ENCODE assay signal across 17 mouse cellular contexts in genomic region chr1:121176541-121176940, GRCm38 (mm10).
"Had no signal": no experiment of that assay in that cellular context is flagged by ENCODE, and none has a peak within 500 bp of the region (broad histone marks: within the 10 kb centered on the region; RNA-seq: fewer than 3 reads in every experiment).

No protein-coding gene starts in this region.

- H3K36me3 ChIP-seq: limb, embryonic 13.5 days; neural tube, embryonic 13.5 days; stomach, embryonic 15.5 days had no signal

- H3K4me2 ChIP-seq: limb, embryonic 13.5 days; stomach, embryonic 15.5 days had no signal

- H3K9ac ChIP-seq: limb, embryonic 13.5 days; liver, embryonic 14.5 days; neural tube, embryonic 13.5 days; stomach, embryonic 15.5 days had no signal

- H3K9me3 ChIP-seq: neural tube, embryonic 13.5 days; stomach, embryonic 15.5 days had no signal

- DNase-seq: kidney, adult 11 months; kidney, adult 9 months; kidney, postnatal 36 days; layer of hippocampus, adult 9-11 months; layer of hippocampus, postnatal 36 days; lung, adult 18-20 months; lung, postnatal 10 days; lung, postnatal 4 days; right cerebral cortex, postnatal 14 days; thymus, adult 2 months; thymus, postnatal 25 days had no signal

- H3K4me3 ChIP-seq: limb, embryonic 13.5 days; myocyte; neural tube, embryonic 13.5 days; stomach, embryonic 15.5 days had no signal

- H3K27ac ChIP-seq: kidney, postnatal 0 days; limb, embryonic 13.5 days; liver, embryonic 14.5 days; neural tube, embryonic 13.5 days; stomach, embryonic 15.5 days had no signal
